Mouse (Mus musculus) urinary bladder, postnatal 36 days (tissue): ENCODE measurements around the gene Amfr.

Experiments used
- DNase-seq, 2 experiments: peaks; one replicate each; pipeline ENCODE4 v3.0.0; 2022; ENCODE audit warnings: low spot score in 2 of 2, mixed read lengths in 1 of 2

Gene Amfr

DNA sequence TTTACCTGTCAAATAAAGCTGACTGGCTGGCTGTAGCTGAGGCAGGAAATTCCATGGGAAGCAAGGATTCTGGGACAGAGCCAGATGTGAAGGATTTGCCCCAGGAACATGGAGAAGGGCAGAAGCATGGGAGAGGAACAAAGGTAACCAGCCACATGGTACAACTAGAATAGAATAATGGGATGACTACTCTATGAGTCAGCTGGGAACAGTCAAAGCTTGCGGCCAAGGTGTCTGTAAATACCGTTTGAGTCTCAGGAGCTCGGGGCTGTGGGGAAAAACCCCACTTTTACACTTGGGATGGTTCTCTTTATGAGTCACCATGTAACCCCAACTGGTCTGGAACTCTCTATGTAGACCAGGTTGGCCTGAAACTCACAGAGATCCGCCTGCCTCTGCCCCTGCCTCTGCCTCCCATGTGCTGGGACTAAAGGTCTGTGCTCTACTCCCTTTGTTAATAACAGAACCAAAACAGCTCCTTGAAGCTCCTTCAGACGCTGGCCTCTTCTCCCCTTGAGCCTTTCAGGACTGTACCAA is 30.9 kb downstream of the Amfr start:
- no peak for DNase-seq

GRCm38 (mm10) chr8:93980141-93980540 is 32.5 kb downstream of the Amfr start:
- DNase-seq, result no peak

- no peak for DNase-seq
Measured at GRCm38 (mm10) chr8:93976446-93977211, 36.0 kb downstream of the Amfr start.

GRCm38 (mm10) chr8:93975358-93975757 is 37.3 kb downstream of the Amfr start:
- DNase-seq, result no peak

DNA sequence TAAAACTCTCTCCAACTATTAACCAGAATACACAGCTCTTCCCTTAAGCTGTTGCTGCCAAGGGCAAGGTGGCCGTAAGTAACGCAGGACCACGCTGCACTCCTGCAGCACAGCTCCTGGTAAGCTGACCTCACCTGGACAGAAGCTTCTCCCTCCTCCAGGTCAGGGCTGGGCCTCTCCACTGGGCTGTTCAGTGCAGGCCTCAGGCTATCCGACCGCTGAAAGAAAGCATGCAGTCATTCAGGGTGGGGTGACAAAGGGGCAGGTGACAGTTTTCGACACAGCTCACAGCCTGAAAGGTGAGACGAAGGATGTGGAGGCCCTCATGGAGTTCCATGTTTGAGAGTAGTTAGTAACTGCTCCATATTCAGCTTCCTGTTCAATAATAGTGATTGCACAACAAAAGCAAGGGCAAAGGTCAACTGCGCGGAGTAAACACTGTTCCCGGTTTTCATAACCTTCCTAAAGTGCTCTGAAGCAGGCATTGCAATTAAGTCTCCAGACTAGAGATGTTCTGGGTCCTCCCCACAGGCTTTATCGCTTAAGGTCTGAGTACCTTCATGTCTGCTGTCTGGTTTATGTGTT is 37.9 kb downstream of the Amfr start:
- DNase-seq, result peak in 1 of 2 experiments; percentile 16

DNA sequence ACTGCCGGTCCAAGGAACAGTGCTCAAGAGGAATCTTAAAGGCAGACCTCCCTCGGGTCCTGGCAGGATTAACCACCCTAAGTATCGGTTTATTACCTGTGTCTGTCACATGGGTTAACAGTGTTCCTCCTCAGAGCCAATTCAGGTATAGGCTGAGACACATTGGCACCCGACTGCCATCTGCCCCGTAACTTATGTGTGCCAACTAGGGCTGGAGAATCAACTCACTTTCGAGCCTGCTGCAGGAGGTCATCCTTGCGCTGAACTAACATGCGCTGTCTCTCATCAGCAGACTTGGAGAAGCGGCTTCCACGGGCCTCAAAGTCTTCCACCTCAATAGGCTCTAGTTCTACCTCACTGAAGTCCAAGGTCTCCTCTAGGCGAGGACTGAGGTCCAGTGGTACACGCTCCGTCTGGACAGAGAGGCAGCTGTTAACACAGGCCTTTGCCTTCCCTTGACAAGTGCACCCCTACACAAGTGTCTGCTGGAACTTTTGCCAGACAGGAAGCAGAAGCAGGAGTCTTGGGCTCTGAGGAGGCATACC is 38.7 kb downstream of the Amfr start:
- no peak for DNase-seq

GRCm38 (mm10) chr8:93972971-93973734 is 39.5 kb downstream of the Amfr start:
- no peak for DNase-seq

DNA sequence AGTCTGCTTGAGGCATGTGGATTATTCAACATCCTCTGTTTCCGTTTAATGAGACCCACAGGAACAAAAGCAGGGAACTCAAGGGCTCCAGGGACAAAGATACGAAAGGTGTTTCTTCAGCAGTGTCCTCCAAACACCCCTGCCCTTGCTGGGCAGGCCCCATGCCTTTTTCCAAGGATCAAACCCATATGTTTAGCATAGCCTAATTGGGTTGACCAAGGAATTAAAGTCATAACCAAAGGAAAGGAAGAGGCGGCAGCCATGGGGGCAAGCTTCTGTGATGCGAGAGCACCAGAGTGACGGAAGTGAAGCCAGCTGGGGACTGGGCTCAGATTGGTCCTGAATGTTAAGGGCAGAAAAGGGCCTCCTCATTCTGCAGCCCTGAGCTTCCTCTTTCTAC is 40.4 kb downstream of the Amfr start:
- no peak for DNase-seq

DNA sequence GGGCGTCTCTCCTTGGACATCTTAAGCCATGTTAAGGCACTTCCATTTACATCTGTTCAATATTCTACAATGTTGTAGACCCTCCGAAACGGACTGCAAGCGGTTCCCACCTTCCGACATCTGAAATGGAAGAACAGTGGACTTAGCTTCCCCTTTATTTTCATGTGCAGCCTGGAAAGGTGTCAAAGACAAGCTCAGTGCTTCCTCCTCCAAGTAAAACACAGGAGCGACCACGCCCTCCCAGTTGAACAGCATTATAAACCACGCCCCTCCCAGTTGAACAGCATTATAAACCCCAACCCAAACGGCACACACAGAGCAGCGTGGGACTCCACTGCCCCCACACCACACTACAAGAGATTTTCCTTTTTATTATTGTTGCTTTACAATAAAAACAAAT is 41.2 kb downstream of the Amfr start:
- DNase-seq, result no peak

DNA sequence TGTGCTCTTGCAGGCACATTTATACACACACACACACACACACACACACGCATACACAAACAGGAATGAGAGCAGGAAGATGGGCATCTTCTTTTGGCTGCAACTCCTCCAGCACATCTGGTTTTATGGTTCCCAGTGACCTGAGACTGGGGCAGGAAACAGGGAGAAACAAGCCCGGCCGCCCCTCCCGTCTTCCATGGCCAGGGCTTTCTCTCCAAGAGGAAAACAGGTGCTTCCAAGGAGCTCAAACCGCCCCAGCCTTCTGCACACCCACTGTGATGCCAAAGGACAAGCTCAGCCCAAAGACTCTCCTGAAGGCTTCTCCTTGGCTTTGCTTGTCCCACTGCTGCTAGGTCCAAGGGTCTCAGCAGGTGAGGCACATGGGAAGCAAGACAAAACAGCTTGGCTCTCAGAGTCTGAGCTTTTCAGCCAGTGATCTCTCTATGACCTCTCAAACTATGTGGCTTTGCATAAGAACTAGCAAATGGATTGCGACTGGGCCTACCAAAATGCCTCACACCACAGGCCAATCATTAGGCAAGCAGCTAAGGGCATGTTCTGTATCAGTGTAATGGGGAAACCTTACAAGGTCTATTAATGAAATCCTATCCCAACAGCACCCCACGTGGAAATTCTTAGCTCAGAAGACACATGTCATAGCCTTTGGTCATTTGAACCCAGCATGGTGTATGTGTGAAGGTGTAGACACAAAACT is 42.9 kb downstream of the Amfr start:
- DNase-seq, result no peak

- no peak for DNase-seq
Measured at GRCm38 (mm10) chr8:93968293-93968692, 44.3 kb downstream of the Amfr start.

DNA sequence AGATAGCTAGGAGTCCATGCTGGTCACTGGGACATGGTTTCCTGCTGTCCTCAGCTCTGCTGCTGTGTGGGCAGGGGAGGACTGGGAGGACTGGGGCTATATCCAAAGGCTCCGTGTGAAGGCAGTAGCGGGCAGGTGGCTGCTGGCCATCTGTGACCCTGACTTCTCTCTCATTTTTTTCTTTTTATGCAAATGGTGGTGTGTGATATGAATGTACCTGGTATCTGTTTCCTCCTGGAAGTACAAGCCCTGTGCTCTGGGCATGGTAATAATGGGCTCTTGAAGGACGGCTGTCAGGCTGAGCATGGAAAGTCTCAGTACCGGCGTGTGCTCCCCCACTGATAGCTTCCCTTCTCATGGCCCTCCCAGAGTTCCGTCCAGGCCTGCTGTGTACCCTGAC is 51.7 kb downstream of the Amfr start:
- no peak for DNase-seq

DNA sequence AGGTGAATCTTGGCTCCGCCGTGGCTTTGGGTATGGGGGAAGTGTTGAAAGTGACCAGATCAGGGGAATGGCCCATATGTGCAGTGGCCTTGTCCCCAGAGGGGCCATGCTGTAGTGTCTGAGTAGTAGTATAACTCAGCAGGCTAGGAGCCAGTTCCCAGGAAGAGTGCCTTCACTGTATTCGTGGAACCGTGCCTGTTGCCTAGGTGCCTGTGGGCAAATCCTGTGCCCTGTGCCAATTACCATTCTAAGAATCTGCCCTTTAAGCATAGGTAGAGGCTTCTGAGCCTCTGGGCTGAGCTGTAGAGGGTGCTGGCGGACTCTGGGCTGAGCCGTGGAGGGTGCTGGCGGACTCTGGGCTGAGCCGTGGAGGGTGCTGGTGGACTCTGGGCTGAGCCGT is 54.2 kb downstream of the Amfr start:
- no peak for DNase-seq

GRCm38 (mm10) chr8:93952511-93952910 is 60.1 kb downstream of the Amfr start:
- DNase-seq, result no peak

- DNase-seq, result no peak
Measured at GRCm38 (mm10) chr8:93950133-93950532, 62.5 kb downstream of the Amfr start.

DNA sequence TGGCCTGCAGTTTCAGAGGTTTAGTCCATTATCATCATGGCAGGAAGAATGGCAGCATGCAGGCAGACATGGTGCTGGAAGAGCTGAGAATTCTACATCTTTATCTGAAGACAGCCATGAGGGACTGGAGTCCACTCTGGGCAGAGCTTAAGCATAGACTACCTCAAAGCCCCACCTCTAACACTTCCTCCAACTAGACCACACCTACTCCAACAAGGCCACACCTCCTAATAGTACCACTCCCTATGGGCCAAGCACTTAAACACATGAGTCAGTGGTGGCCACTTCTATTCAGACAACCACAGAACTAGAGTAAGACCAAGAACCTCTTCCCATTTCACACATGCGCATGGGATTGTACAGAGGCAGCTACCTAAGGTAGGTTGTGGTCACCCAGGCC is 66.2 kb downstream of the Amfr start:
- no peak for DNase-seq

- DNase-seq, result no peak
Measured at GRCm38 (mm10) chr8:93945781-93946180, 66.9 kb downstream of the Amfr start.

DNA sequence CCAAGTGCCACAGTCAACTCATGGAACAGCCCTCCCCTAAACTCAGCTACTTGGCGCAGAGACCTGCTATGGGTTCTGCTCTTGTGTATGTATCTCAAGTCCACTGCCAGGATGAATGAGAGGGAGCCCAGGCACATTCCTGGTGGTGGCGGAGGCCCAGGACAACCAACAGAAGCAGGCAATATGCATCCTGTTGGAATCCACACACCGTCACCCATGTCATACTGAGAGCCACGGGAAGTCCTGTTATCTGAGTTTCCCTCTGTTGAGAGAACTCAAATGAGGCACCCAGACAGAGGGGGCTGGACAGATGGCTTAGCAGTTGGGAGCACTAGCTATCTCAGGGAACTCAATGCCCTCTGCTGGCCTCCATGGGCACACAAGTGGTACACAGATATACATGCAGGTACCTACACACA is 71.0 kb downstream of the Amfr start:
- DNase-seq, result no peak

DNA sequence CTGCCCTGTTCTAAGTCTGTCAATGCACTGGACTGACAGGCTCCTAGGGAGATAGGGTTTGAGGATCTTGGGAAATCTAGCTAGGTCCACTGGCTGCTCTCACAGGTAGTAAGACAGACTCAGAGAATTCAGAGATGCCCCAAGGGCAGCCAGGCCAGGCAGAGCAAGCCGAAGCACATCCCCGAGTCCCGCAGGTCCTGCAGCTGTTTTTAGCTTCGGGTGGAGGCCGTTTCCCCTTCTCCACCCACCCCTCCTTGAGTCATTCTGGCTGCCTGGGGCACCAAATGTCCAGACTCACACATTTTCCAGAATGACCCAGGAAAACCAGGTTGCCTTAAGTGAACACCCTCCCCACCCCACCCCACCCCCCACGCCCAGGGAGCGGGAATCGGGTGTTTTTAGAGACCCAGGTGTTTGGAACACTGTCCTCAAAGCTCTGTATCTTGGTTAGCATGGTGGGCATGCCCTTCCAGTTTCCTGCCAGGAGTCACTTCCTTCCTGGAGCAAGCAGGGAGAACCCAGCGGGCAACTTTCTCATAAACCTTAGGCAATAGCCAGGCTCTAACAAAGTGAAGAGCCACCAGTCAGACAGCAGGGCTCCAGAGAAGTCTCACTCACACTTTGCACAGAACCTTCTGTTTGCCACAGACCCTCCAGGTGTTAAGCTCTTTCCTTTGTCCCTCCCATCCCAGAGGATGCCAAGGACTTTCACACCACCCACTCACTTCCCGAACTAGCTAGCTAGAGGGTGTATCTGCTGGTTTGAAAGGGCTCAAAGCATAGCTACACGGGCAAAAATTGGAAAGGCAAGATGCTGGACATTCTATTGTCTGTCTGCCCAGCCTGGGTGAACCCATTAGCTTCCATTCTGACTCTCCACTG is 71.9 kb downstream of the Amfr start:
- no peak for DNase-seq

DNA sequence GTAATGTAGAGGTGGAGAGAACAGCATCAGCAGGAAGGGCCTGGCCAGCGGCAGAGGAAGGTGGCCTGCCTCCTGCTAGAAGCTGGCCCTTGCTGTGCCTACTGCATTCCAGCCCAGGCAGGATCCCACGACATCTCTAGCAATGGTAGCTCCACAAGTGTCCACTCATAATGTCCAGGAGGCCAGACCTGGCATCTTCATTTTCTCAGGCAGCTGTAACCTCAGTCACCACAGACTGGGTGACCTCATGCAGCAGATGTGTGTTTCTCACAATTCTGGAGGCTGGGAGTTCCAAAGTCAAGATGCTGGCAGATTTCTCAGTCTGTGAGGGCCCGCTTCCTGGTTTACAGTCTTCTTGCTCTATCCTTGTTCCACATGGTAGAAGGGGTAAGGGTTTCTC is 74.4 kb downstream of the Amfr start:
- DNase-seq, result no peak

DNA sequence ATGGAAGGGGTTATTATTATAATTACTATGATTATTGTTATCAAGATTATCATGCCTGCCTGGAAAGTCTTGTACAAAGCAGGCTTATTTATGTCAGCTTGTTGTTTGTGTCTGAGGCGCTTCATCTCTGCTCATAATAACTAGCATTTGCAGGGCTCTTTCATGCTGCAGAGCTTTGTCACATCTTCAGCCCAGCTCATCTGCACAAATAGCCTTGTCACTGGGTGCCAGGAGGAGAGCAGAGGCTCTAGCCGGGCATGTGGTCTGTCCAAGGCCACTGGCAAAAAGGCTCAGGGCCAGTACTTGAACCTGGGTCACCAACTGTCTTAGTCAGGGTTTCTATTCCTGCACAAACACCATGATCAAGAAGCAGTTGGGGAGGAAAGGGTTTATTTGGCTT is 79.4 kb downstream of the Amfr start:
- DNase-seq, result no peak
